Mouse (Mus musculus) gastrocnemius, postnatal 14 days (tissue): Measurements from ENCODE around the gene Tsks. TPM values are rescaled to one million over a fixed set of nuclear protein-coding genes. Genes with fewer than 3 reads are reported as not detected.

Experiments
- DNase-seq: peaks from one replicate; pipeline ENCODE4 v3.0.0; 2021; ENCODE audit warnings: mixed read lengths
- intact Hi-C: fragments of 180-260 bp; cut with DNase I; formaldehyde crosslinking; loops from one replicate; pipeline ENCODE4 v1.15.1; 2025; ENCODE audit warnings: low total_unique reads
- long read RNA-seq, 2 experiments: library from polyadenylated mRNA; stranded (forward); transcript quantifications; one replicate each; pipeline ENCODE4 v2.0.0; 2021
- total RNA-seq, 2 experiments: library from RNA; stranded (reverse); gene quantifications; 2 replicates each; pipeline ENCODE4 v1.2.3; 2021

Tsks gene
- not detected for total RNA-seq
- long read RNA-seq, experiment 1: 0 reads
- long read RNA-seq, experiment 2, partial matches to known transcripts: 1 of 1 reads
- long read RNA-seq, experiment 2, other reads (novel, unspliced or antisense): 0 of 1 reads

DNA sequence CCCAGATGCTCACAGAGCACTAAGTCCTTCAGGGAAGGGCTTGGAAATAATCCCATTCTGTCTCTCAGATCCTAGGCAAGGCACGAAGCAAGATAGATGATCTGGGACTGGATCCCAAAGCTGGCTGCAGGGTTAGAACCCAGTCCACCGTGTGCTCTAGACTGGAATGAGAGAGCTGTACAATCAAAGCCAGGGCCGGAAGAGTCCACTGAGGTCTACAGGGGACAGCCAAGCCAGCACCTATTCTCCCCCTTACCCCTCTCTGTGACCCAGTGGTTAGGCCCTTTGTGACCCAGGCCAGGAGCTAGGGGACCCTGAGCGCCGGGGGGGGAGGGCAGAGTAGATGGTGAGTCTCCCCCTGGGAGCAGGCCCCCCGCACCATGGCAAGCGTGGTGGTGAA, at the start of gene Tsks:
Tsks (plus strand) TSS at position 301 of the 400 bp plus-strand sequence.
- DNase-seq: no peak
- intact Hi-C loops: no loop called here

DNA sequence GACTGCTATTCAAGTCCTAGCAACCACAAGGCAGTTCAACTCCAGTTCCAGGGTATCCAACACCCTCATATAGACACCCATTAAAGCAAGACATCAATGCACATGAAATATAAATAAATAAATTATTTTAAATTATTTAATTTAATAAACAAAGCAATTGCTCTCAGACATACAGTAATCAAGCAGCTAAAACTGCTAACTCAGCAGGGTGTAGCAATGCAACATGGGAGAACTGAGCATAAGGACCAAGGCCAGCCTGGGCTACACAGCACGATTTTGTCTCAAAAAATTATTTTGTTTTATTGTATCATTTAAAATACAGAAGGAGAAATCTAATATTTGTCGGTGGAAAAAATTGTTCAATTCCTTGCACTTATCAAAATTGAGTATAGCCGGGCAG, 48.8 kb upstream of the Tsks start:
- intact Hi-C loops: no loop called here
- no peak for DNase-seq

DNA sequence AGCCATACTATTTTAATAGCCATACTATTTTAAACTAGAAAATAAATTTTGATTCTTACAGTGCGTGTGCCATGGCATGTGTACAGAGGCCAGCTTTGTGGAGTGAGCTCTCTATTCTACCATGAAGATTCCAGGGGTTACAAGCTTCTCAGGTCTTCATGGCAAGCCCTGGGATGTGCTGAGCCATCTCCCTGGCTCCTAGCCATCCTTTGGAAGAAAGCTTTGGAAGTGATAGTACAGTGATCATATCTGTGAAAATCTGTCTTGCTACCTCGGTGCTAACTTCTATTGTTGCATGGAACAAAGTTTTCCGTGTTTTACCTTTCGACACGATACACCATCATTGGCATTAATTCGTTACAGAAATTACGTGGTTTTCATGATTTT, 47.8 kb upstream of the Tsks start:
- DNase-seq: no peak
- intact Hi-C loops: no loop called here

DNA sequence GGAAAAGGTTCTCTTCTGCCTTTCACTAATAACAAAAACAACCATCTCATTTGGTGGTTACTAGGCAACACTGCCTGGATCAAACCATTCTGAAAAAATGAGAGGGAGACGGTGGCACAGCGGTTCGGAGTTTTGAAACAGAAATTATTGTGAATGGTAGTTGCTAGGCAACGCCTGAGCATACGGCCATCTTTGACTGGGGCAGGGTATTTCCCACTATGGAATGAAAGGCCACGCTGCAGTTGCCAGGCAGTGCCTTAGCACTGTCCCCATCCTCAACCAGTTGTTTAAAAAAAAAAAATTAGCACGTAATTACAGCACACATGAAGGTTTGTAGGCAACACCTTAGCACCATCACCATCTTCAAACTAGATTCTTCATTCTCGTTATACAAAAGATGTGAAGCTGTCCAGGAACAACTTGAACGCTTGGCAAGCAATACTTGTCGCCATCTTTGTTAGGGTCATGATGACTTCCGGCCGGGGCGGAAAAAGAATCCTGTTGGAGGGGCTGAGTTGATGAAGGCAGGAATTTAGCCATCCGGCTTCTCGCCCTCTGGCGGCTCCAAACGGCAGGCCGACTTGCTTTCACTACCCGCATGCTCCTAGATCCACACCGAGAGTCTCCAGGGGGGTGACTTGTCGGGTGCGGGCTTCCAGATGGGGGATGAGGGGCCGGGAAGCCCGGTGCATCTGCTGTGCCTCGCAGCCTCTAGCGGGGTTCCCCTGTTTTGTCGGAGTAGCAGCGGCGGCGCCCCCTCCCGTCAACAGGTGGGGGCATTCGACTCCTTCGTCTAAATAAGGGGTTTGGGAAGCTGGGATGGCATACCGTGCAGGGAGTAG, 47.2 kb upstream of the Tsks start, which contains the start of gene Fuz:
Fuz (plus strand) TSS at position 487 of the 842 bp plus-strand sequence.
- DNase-seq: peak; percentile 91

DNA sequence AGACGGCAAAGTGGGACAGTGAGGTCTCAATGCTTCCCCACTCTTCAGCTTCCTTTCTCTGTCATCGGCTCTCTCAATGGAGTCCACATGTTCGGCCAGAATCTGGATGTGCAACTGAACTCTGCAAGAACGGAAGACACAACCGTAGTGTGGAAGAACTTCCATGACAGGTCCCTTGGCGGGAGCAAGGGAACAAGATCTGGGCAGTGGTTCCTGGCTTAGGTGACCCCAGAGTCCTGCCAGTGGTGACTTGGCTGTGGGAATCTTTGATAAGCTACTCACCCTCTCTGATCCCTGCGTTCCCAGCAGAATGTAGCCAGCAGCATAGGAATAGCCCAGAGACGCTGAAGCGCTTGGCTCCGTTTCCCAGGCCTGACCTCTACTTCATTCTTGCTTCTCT, 46.5 kb upstream of the Tsks start:
- peak; percentile 45 for DNase-seq
- intact Hi-C loops: no loop called here

More for the DNA sequence above, 47.2 kb upstream of the Tsks start, which contains the start of gene Fuz:
- intact Hi-C loops: no loop called here

DNA sequence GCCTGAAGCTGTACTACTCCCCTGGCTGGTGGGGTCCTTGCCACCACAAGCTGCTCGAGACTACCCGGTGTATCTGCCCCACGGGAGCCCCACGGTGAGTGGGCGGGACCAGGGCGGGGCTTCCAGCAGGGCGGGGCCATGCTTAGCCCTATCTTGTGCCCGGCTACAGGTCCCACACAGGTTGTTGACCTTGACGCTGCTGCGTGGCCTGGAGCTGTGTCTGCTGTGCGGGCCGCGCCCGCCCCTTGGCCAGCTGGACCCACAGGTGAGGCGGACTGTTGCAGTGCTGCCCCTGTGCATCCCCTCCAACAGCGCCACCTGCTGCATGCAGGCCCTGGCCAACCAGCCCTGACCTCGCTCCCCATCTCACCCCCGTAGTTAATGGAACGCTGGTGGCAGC, 44.4 kb upstream of the Tsks start:
- no peak for DNase-seq
- intact Hi-C loops: no loop called here

DNA sequence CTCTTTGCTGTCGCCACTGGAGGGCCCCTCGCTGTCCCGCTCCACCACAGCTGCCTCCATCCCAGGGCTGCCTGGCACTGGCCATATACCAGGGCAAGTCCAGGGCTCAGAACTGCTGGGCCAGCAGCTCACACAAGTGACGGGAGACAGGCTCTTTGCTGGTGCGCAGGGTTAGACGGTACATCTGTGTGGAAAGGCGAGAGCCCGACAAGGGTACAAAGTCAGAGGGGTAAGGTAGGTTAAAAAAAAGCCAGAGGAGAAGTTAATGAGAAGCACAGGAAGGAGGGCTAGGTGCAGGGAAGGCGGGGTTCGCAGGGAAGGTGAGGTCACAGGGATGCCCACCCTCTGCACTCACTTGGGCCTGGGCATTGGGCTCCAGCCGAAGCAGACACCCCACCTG, 42.4 kb upstream of the Tsks start:
- no peak for DNase-seq
- intact Hi-C loops: loop anchor here (10.0 kb wide), 1 partner anchor 54 kb away; no protein-coding TSS in a partner anchor

DNA sequence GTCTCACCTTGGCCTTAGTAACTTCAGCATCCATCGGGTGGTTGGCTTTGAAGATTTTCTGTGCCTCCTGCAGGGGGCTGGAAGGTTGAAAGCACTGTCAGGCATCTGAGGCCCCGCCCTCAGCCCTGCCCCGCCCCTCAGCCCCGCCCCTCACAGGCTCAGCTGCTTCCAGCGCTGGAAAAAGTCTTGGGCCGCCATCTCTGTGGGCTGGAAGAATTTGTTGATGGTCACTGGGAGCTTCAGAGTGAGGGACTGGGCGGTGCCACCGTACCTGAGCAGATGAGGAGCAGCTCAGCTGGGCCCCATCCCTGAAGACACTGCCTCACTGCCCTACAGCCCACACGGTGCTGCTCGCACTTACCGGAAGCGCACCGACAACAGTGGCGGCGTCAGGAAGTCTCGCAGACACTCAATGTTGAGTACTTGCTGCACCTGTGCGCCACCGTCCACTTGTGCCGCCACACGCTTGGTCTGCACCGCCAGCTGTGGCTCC, 41.7 kb upstream of the Tsks start:
- DNase-seq: no peak
- intact Hi-C loops: loop anchor here (10.0 kb wide), 1 partner anchor 54 kb away; no protein-coding TSS in a partner anchor

DNA sequence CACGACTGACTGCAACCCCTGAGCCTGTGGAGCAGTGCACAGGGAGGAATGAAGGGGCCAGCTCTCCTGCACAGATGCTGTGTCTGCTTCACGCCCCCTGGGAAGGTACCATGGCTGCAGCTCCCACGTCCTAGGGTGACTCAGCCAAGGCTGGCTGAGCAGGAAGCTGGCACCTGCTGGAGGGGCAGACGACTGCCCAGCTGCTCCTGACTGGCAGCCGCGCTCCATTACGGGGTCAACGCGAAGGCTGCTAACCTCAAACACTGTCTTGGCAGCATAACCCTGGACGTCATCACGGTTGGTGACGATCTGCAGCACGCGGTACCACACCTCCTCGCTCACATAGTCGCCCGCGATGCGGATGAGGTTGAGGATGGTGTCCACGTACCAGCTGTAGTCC, 37.6 kb upstream of the Tsks start:
- DNase-seq: no peak

DNA sequence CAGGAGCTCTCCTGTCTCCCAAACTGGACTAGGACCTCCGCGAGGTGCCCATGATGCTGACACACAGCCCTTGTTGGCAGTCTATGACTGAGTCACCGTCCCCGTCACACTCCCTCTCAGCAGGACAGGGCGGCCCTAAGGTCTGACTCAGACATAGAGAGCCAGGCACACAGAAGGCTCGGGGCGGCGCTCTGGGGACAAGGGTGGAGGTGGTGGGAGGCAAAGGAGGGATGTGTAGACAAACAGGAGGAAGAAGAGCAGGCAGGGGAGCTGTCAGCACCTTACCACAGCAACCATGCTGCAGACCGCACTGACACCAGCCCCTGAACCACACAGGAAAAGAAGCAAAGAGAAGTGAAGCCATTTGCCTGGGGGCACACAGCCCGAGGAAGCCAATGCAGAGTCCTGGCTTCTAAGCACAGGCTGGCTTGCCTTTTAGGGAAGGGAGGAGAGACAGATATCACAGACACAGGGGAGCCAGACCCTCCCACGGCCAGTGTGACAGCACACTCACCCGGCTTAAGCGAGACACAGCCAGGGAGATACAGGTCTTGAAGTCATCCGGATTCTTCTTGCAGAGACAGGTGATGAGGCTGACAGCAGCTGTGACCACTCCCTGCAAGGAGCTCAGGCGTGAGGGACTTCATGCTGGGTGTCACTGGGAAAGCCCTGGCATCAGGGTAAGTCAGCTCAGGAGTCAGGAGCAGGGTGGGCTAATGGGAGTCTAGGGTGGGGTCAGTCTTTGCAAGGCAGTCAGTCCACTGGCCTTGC, 34.1 kb upstream of the Tsks start:
- intact Hi-C loops: loop anchor here (10.0 kb wide), 1 partner anchor 46 kb away; no protein-coding TSS in a partner anchor
- DNase-seq: no peak

More for the DNA sequence above, 37.6 kb upstream of the Tsks start:
- intact Hi-C loops: loop anchor here (10.0 kb wide), 1 partner anchor 49 kb away; no protein-coding TSS in a partner anchor

DNA sequence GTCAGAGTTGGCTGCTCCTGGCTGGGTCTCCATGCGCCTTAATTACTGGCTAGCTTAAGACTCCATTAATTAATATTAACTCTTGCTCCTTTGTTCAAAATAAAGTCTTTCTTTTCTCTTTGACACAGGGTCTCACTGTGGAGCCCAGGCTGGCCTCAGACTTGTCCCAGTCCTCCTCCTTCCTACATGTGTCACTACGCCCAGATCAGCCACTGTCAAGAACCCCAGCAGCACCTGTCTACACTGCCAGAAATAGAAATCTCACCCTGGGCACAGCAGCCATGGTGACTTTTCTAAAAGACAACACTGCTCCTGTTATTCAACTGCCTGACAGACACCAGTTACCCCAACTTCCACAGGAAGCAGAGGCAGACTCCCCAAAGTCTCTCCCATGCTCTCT, 28.6 kb upstream of the Tsks start:
- no peak for DNase-seq
- intact Hi-C loops: no loop called here

DNA sequence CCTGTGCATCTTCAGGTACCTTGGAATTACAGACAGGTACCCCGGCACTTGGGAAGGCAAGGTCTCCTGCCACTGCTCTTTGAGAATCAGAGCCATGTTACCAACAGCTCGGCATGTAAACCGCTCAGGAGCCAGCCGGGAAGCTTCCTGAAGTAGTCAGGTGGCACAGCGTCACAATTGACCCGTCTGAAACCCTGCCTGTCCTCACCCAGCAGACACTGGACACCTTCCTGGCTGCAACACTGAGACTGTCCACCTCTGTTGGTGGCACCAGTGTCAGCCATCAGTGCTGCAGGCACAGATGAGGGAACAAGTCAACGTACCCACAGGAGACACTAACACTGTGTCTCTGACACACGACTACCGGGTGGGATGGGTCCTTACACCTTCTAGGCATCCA, 27.7 kb upstream of the Tsks start:
- no peak for DNase-seq
- intact Hi-C loops: no loop called here

DNA sequence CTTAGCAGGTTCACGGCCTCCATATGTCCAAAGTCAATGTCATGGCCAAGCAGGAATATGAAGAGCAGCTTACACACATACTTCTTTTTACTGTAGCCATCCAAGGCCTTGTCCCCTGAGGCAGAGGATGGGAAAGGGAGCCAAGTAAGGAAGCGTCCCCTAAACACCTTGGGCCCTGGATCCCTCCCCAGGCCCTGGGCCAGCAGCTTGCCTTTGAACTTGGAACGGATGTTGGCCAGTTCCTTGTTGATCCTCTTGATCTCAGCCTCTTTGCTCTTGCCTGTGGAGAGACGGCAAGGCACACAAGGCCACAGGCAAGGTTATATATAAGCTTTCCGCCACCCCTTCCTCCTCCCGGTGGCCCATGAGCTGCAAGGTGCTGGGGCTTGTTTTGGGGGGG, 26.8 kb upstream of the Tsks start:
- DNase-seq: no peak
- intact Hi-C loops: no loop called here

DNA sequence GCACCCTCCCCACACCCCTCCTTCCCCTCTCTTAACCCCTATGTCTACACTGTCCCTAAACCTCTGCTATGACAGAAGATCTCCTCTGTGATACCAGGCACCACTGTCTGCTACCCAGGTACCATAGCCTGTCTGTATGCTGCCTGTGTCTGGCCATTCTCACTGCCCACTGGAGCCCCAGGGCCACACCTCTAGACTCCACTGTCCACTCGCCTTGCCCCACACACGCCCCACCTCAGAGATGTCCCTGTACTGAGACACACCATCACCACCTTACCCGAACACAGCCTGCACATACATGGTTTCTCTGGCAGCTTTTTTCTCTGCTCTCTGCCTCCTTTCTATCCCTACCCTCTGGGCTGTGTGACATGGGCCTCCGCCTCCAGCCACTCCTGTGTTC, 26.1 kb upstream of the Tsks start:
- intact Hi-C loops: no loop called here
- DNase-seq: no peak

DNA sequence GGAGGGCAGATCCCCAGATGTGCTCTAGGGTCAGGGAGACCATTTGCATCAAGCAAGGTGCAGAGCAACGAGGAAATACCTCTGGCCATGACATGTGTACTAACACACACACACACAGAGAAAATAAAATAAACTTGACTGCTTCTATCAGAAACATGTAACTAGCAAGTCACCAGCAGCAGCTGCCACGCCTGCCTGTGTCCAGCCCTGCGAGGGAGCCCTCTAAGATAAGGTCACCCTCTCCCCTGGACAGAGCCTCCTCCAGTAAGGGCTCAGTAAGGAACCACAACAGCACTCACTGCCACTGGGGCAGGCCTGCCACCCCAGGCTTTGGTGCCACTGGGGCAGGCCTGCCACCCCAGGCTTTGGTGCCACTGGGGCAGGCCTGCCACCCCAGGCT, 24.8 kb upstream of the Tsks start:
- no peak for DNase-seq
- intact Hi-C loops: no loop called here

DNA sequence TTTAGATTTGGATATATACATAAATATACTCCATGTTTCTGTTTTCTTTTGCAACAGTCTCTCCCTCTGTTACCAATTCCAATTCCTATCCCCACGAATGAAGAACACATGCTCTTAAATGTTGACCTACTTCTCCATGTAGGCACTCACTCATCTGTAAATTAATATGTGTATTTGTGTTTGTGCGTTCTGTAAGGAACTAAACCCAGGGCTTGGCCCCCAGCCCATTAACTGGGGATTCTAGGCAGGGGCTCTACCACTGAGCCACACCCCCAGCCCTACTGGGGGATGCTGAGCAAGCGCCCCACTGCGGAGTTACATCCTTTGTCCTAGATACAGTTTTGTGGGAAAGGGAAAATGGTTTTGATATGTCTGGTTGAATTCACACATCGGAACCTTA, 23.9 kb upstream of the Tsks start:
- no peak for DNase-seq
- intact Hi-C loops: no loop called here

DNA sequence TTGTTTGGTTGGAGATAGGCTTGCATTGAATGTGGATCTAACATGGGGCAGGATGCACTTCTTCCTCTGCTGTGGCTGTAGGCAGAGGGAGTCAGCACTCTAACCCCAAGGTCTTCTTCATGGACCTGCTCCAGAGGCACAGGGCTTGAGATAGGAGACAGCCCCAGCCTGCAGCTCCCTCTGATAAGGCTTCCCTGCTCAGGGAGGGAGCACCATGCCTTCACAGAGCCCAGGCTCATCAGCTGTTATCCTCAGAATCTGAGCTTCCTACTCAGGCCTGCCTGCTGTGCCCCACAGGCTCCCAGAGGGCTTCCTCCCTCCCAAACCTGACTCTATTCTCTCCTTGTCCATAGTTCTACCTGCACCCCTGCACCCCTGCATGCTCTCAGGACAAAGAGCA, 20.5 kb upstream of the Tsks start:
- intact Hi-C loops: loop anchor here (5.0 kb wide), 1 partner anchor 35 kb away; no protein-coding TSS in a partner anchor
- DNase-seq: no peak

DNA sequence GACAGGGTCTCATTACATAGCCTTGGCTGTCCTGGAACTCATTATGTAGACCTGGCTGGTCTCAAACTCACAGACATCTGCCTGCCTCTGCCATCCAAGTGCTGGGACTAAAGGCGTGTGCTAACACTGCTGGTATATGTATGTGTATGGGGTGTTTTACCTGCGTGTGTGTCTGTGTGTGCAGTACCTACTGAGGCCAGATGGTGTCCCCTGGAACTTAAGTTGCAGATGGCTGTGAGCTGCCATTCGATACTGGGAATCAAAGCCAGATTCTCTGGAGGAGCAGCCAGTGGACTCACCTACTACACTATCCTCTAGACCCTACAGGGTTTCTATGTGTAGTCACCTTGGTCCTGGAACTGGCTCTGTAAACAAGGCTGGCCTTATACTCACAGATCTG, 17.5 kb upstream of the Tsks start:
- intact Hi-C loops: no loop called here
- DNase-seq: no peak

DNA sequence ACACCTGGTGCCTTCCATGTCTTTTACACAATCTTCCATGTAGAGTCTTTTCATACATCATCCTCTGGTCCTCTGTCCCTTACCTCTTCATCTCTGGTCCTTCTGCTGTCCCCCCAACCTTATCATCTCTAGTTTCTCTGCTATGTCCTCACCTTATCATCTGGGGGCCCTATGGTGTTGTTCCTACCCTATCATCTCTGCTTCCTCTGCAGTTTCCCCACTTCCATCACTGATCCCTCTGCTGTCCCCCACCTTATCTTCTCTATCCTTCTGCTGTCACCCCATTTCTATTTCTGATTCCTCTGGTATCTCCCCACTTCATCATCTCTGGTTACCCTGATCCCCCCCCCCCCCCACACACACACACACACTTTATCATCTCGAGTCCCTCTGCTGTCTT, 14.4 kb upstream of the Tsks start:
- intact Hi-C loops: no loop called here
- DNase-seq: no peak
